Mouse (Mus musculus) intestine, embryonic 15.5 days (tissue): Measurements from ENCODE around the gene Zbed5. TPM values are rescaled to one million over a fixed set of nuclear protein-coding genes. Genes with fewer than 3 reads are reported as not detected.
"Not testable (repeated sequence)": the region's sequence is repeated elsewhere in the genome, so short reads cannot be mapped to it uniquely, and the experiment has no call there.

Experiments
- ATAC-seq: fragments of 200-750 bp; cut with Nextera tagmentation; 2 replicates; pipeline ENCODE4 v1.8.0; 2017; ENCODE audit warnings: moderate TSS enrichment, moderate library complexity
- H3K27ac ChIP-seq: fragments of 300-500 bp; sonication (generic); 2 replicates; pipeline ENCODE4 v1.5.1; 2015; ENCODE audit warnings: mild to moderate bottlenecking, inconsistent platforms
- H3K27me3 ChIP-seq: fragments of 300-500 bp; sonication (generic); replicated peaks from 2 replicates; pipeline ENCODE4 v1.6.1; 2015; ENCODE audit warnings: inconsistent platforms
- H3K36me3 ChIP-seq: fragments of 300-500 bp; sonication (generic); 2 replicates; pipeline ENCODE4 v1.6.1; 2015; ENCODE audit warnings: inconsistent platforms
- H3K4me1 ChIP-seq: fragments of 300-500 bp; sonication (generic); replicated peaks from 2 replicates; pipeline ENCODE4 v1.6.1; 2015; ENCODE audit warnings: inconsistent platforms
- H3K4me2 ChIP-seq: fragments of 300-500 bp; sonication (generic); replicated peaks from 2 replicates; pipeline ENCODE4 v1.6.1; 2015; ENCODE audit warnings: mild to moderate bottlenecking, inconsistent platforms
- H3K4me3 ChIP-seq: fragments of 300-500 bp; sonication (generic); replicated peaks from 2 replicates; pipeline ENCODE4 v1.5.1; 2015; ENCODE audit warnings: inconsistent platforms
- H3K9ac ChIP-seq: fragments of 300-500 bp; sonication (generic); 2 replicates; pipeline ENCODE4 v1.6.1; 2015; ENCODE audit warnings: inconsistent platforms
- H3K9me3 ChIP-seq: fragments of 300-500 bp; sonication (generic); 2 replicates; pipeline ENCODE4 v1.6.1; 2016; ENCODE audit warnings: inconsistent platforms
- WGBS: fragments of 180-500 bp; shearing (Covaris S2); methylation state at CpG from one replicate; pipeline ENCODE4 v1.1.7; 2015; 5-methylcytosine and 5-hydroxymethylcytosine counted together
- polyA plus RNA-seq: library from polyadenylated mRNA; unstranded; fragments of >200 nt; fragmentation: Nextera tagmentation; extraction: Ambion mirVana; gene quantifications from 2 replicates; pipeline ENCODE4 v1.2.1, GENCODE M21; 2015

The Zbed5 gene
- polyA plus RNA-seq, 1 experiment from 2014 or later, result 3.2 TPM

GRCm38 (mm10) chr5:129941495-129942045 lies 46.0 kb downstream of the Zbed5 start, which contains the start of gene Vkorc1l1:
Vkorc1l1 (plus strand) TSS chr5:129941970.
- Histone ChIP-seq H3K27me3 (no peaks in the 10 kb centered on the region), H3K27ac (peak within 1 kb of the TSS; percentile 73), H3K4me1 (no peaks in the 10 kb centered on the region), H3K4me3 (peak within 1 kb of the TSS; percentile 89), H3K4me2 (peak within 1 kb of the TSS; percentile 77), H3K9me3 (no peaks in the 10 kb centered on the region), H3K36me3 (no peaks in the 10 kb centered on the region), H3K9ac (peak within 1 kb of the TSS; percentile 91)
- under 1% methylated on average over 53 of the region's 59 CpGs for WGBS
- ATAC-seq, result peak; percentile 98

- H3K36me3 ChIP-seq, H3K27me3 ChIP-seq, H3K4me1 ChIP-seq, H3K9me3 ChIP-seq: not testable (repeated sequence)
- Histone ChIP-seq H3K4me2 (peak overlapping the region; percentile 77), H3K9ac (peak overlapping the region; percentile 91), H3K27ac (peak overlapping the region; percentile 73), H3K4me3 (peak overlapping the region; percentile 89)
- WGBS, result 1% methylated on average over 45 of the region's 82 CpGs
- peak; percentile 52 for ATAC-seq
Measured at GRCm38 (mm10) chr5:129942073-129942939, 46.8 kb downstream of the Zbed5 start.

- Histone ChIP-seq H3K36me3 (no peaks in the 10 kb centered on the region), H3K9me3 (no peaks in the 10 kb centered on the region), H3K27me3 (no peaks in the 10 kb centered on the region), H3K27ac (no peak overlapping the region), H3K9ac (no peak overlapping the region), H3K4me2 (no peak overlapping the region), H3K4me3 (no peak overlapping the region), H3K4me1 (no peaks in the 10 kb centered on the region)
- ATAC-seq, result no peak
- 63% methylated on average over 1 of the region's 1 CpGs for WGBS
Measured at GRCm38 (mm10) chr5:129943402-129943801, 47.9 kb downstream of the Zbed5 start.

- Histone ChIP-seq H3K9ac (no peak overlapping the region), H3K4me1 (no peaks in the 10 kb centered on the region), H3K27ac (no peak overlapping the region), H3K9me3 (no peaks in the 10 kb centered on the region), H3K36me3 (no peaks in the 10 kb centered on the region), H3K4me2 (no peak overlapping the region), H3K27me3 (no peaks in the 10 kb centered on the region), H3K4me3 (no peak overlapping the region)
- peak; percentile 58 for ATAC-seq
- WGBS, result 74% methylated on average over 2 of the region's 2 CpGs
Measured at GRCm38 (mm10) chr5:129947528-129948033, 52.1 kb downstream of the Zbed5 start.

GRCm38 (mm10) chr5:129952143-129952542 lies 56.6 kb downstream of the Zbed5 start:
- Histone ChIP-seq H3K4me3 (no peak overlapping the region), H3K27ac (no peak overlapping the region), H3K27me3 (no peaks in the 10 kb centered on the region), H3K9ac (no peak overlapping the region), H3K9me3 (no peaks in the 10 kb centered on the region), H3K4me2 (no peak overlapping the region), H3K4me1 (no peaks in the 10 kb centered on the region), H3K36me3 (no peaks in the 10 kb centered on the region)
- ATAC-seq, result no peak
- WGBS, result 86% methylated on average over 4 of the region's 4 CpGs

Other genes with a start within 250 kb of the Zbed5 start
- gene Zfp11, start 225.6 kb upstream of the Zbed5 start, polyA plus RNA-seq, result 2.9 and 3.5 TPM in 2 replicates
- gene Sept14, start 187.2 kb upstream of the Zbed5 start, polyA plus RNA-seq, result not detected in 2 replicates
- gene Mrps17, start 180.2 kb upstream of the Zbed5 start, polyA plus RNA-seq, result 189 and 197 TPM in 2 replicates
- 86.1 and 94.2 TPM in 2 replicates for gene Nipsnap2, start 170.7 kb upstream of the Zbed5 start, polyA plus RNA-seq
- 50.4 and 56.5 TPM in 2 replicates for gene Psph, start 108.3 kb upstream of the Zbed5 start, polyA plus RNA-seq
- gene Sumf2, start 48.7 kb upstream of the Zbed5 start, polyA plus RNA-seq, result 36.0 and 48.1 TPM in 2 replicates
- gene Chchd2, start 8.3 kb upstream of the Zbed5 start, polyA plus RNA-seq, result 990 and 1,082 TPM in 2 replicates
- 0.08 and 0.16 TPM in 2 replicates for gene Phkg1, start 2.8 kb downstream of the Zbed5 start, polyA plus RNA-seq
- 1.8 and 1.9 TPM in 2 replicates for gene Nupr1l, start 12.8 kb downstream of the Zbed5 start, polyA plus RNA-seq
- 26.5 and 30.9 TPM in 2 replicates for gene Vkorc1l1, start 46.2 kb downstream of the Zbed5 start, polyA plus RNA-seq
- gene Gusb, start 107.3 kb downstream of the Zbed5 start, polyA plus RNA-seq, result 88.8 and 95.7 TPM in 2 replicates
- gene Asl, start 133.5 kb downstream of the Zbed5 start, polyA plus RNA-seq, result 51.4 and 65.0 TPM in 2 replicates
- gene Crcp, start 133.6 kb downstream of the Zbed5 start, polyA plus RNA-seq, result 34.1 and 38.7 TPM in 2 replicates
- gene Tpst1, start 177.6 kb downstream of the Zbed5 start, polyA plus RNA-seq, result 53.4 and 59.8 TPM in 2 replicates
- 3.8 and 3.9 TPM in 2 replicates for gene Kctd7, start 249.1 kb downstream of the Zbed5 start, polyA plus RNA-seq